Comparison of ENCODE assay signal across 11 mouse cellular contexts in genomic region chr19:60437566-60438241, GRCm38 (mm10). TPM values are rescaled to one million over a fixed set of nuclear protein-coding genes. Genes with fewer than 3 reads are reported as not detected.
A peak's percentile ranks its signal among the peaks of the same experiment; 100 is the strongest.
DNase-seq lines count a peak whose midpoint lies in the region; ATAC-seq and TF ChIP-seq lines count a peak whose summit lies in the region.
"Had no signal": no experiment of that assay in that cellular context is flagged by ENCODE, and none has a peak within 500 bp of the region (broad histone marks: within the 10 kb centered on the region; RNA-seq: fewer than 3 reads in every experiment).

No protein-coding gene starts in this region.

- no peak overlapping the region for H3K4me3 ChIP-seq in kidney, embryonic 16.5 days (ENCODE audit: low read length)
- no peak overlapping the region for H3K4me3 ChIP-seq in ES-Bruce4 (ENCODE audit: low read depth, low read length)
- no peak overlapping the region for H3K4me3 ChIP-seq in limb, embryonic 11.5 days (ENCODE audit: low read depth, low read length)
- H3K4me3 ChIP-seq: lung, embryonic 15.5 days had no signal

- peak; percentile 57 for TF ChIP-seq CTCF in ES-Bruce4 (IDR thresholded peaks at IDR 0.05; ENCODE audit: low read depth, low read length)

- TF ChIP-seq POLR2A in ES-Bruce4 (IDR thresholded peaks at IDR 0.05; ENCODE audit: insufficient read depth, low read length) = no peak

- no peaks in the 10 kb centered on the region for H3K4me1 ChIP-seq in kidney, embryonic 16.5 days (ENCODE audit: insufficient read depth, low read length)
- H3K4me1 ChIP-seq in ES-Bruce4 (ENCODE audit: control insufficient read depth, insufficient read depth, low read length) = no peaks in the 10 kb centered on the region
- H3K4me1 ChIP-seq in limb, embryonic 11.5 days (ENCODE audit: control insufficient read depth, insufficient read depth, low read length) = no peaks in the 10 kb centered on the region
- H3K4me1 ChIP-seq: lung, embryonic 15.5 days had no signal

- DNase-seq in kidney, adult 18-20 months = peak; percentile 23
- DNase-seq in R1 (ENCODE audit: low read depth, low spot score) = peak; percentile 59
- peak; percentile 18 for DNase-seq in fibroblast of lung, adult 2 months (ENCODE audit: low read depth)
- peak; percentile 54 for DNase-seq in limb, embryonic 11.5 days (ENCODE audit: low spot score)
- peak; percentile 4 for DNase-seq in thymus, postnatal 14 days

- H3K27me3 ChIP-seq in kidney, embryonic 16.5 days (ENCODE audit: insufficient read depth, low read length) = no peaks in the 10 kb centered on the region
- no peaks in the 10 kb centered on the region; the same call in 1 of the 2 replicates for H3K27me3 ChIP-seq in ES-Bruce4 (ENCODE audit: control insufficient read depth, insufficient read depth, low read length, poor library complexity, severe bottlenecking)
- H3K27me3 ChIP-seq in limb, embryonic 11.5 days (ENCODE audit: control insufficient read depth, insufficient read depth, low read length) = no peaks in the 10 kb centered on the region
- H3K27me3 ChIP-seq: lung, embryonic 15.5 days had no signal

- ATAC-seq in kidney, embryonic 16.5 days (ENCODE audit: low FRiP score, low TSS enrichment) = no peak
- no peak for ATAC-seq in limb, embryonic 11.5 days (ENCODE audit: insufficient number of reproducible peaks, low FRiP score, low TSS enrichment, low read depth)
- ATAC-seq in inflammation-experienced regulatory T-cells, adult 6 months = no peak

- no peak overlapping the region for H3K9ac ChIP-seq in kidney, embryonic 16.5 days (replicated peaks; ENCODE audit: low read length)
- no peak overlapping the region for H3K9ac ChIP-seq in ES-Bruce4 (ENCODE audit: low read depth, poor library complexity, severe bottlenecking)
- H3K9ac ChIP-seq in limb, embryonic 11.5 days (ENCODE audit: low read length) = no peak overlapping the region
- H3K9ac ChIP-seq: lung, embryonic 15.5 days had no signal

- 57% methylated on average over 6 of the region's 6 CpGs for WGBS in kidney, embryonic 16.5 days
- 52% methylated on average over 6 of the region's 6 CpGs for WGBS in limb, embryonic 11.5 days

- no peak for TF ChIP-seq EP300 in ES-Bruce4 (IDR thresholded peaks at IDR 0.05; ENCODE audit: insufficient read depth, low read depth, low read length)

- H3K9me3 ChIP-seq in kidney, embryonic 16.5 days (ENCODE audit: low read length) = no peaks in the 10 kb centered on the region
- no peaks in the 10 kb centered on the region for H3K9me3 ChIP-seq in ES-Bruce4 (replicated peaks; ENCODE audit: control insufficient read depth, insufficient read depth, low read length, poor library complexity, severe bottlenecking)
- no peaks in the 10 kb centered on the region for H3K9me3 ChIP-seq in limb, embryonic 11.5 days (ENCODE audit: control insufficient read depth, low read length)
- H3K9me3 ChIP-seq: lung, embryonic 15.5 days had no signal

- H3K27ac ChIP-seq in kidney, embryonic 16.5 days (ENCODE audit: low read length) = no peak overlapping the region
- H3K27ac ChIP-seq in ES-Bruce4 (ENCODE audit: insufficient read depth, low read length) = no peak overlapping the region
- H3K27ac ChIP-seq in limb, embryonic 11.5 days (replicated peaks; ENCODE audit: low read depth, low read length) = no peak overlapping the region
- H3K27ac ChIP-seq: lung, embryonic 15.5 days had no signal

- H3K36me3 ChIP-seq in kidney, embryonic 16.5 days (ENCODE audit: insufficient read depth, low read length) = no peaks in the 10 kb centered on the region
- no peaks in the 10 kb centered on the region for H3K36me3 ChIP-seq in ES-Bruce4 (ENCODE audit: control insufficient read depth, insufficient read depth, low read length, poor library complexity, severe bottlenecking)
- no peaks in the 10 kb centered on the region for H3K36me3 ChIP-seq in limb, embryonic 11.5 days (ENCODE audit: control insufficient read depth, insufficient read depth, low read length)
- H3K36me3 ChIP-seq: lung, embryonic 15.5 days had no signal

- no peak overlapping the region for H3K4me2 ChIP-seq in kidney, embryonic 16.5 days (replicated peaks; ENCODE audit: low read depth, low read length)
- no peak overlapping the region for H3K4me2 ChIP-seq in limb, embryonic 11.5 days (ENCODE audit: low read depth, severe bottlenecking)
- H3K4me2 ChIP-seq: lung, embryonic 15.5 days had no signal

RNA-seq across cellular contexts. Expression of gene Prlhr, which starts 30.4 kb away (rescaled TPM):
- polyA plus RNA-seq in kidney, embryonic 16.5 days (2015; fragmentation: Nextera tagmentation; extraction: Ambion mirVana) = not detected in 2 replicates
- not detected in 2 replicates for polyA plus RNA-seq in ES-Bruce4 (2011; ENCODE audit: insufficient read depth, insufficient read length, low read depth, missing spikeins)
- not detected in 2 replicates for polyA plus RNA-seq in limb, embryonic 11.5 days (2014; fragmentation: Nextera tagmentation; extraction: Ambion mirVana)
- polyA plus RNA-seq in inflammation-experienced regulatory T-cells, adult 6 months (2017; shearing (Covaris generic)) = not detected
- polyA plus RNA-seq: gonadal fat pad, adult 2 months; lung, embryonic 15.5 days; stomach, embryonic 16.5 days had no signal

Comparison
In these comparisons a context has a peak if more than half of its experiments do, and no peak if none do; other contexts are left out.
1. DNase-seq: peak in every context shown above with its lines; median percentile 59 in R1; 54 in limb, embryonic 11.5 days; 23 in kidney, adult 18-20 months; 18 in fibroblast of lung, adult 2 months; 4 in thymus, postnatal 14 days.